Mouse (Mus musculus) c-Kit-negative CD71-positive TER-119-positive erythroid progenitor cells, embryonic 14.5 days (primary cell): Measurements from ENCODE around the gene Rtn3.

Source experiments
- DNase-seq: peaks from one replicate; pipeline ENCODE4 v3.0.0-alpha.2; 2013; ENCODE audit warnings: low read depth, low spot score

Rtn3 gene

GRCm38 (mm10) chr19:7487680-7488079 is 4.6 kb upstream of the Rtn3 start:
- no peak for DNase-seq

GRCm38 (mm10) chr19:7484076-7484475 is 995 bp upstream of the Rtn3 start:
- no peak for DNase-seq

GRCm38 (mm10) chr19:7483512-7483882 is 416 bp upstream of the Rtn3 start:
- DNase-seq: peak; percentile 58

- DNase-seq: no peak
These were observed 849 bp downstream of the Rtn3 start for GRCm38 (mm10) chr19:7482266-7482598.

- no peak for DNase-seq
These were observed 1.4 kb downstream of the Rtn3 start for GRCm38 (mm10) chr19:7481541-7482265.

- no peak for DNase-seq
These were observed 3.3 kb downstream of the Rtn3 start for GRCm38 (mm10) chr19:7479751-7480248.

GRCm38 (mm10) chr19:7470643-7471042 is 12.4 kb downstream of the Rtn3 start:
- no peak for DNase-seq

GRCm38 (mm10) chr19:7467915-7468314 is 15.2 kb downstream of the Rtn3 start:
- DNase-seq: no peak

GRCm38 (mm10) chr19:7459370-7459769 is 23.7 kb downstream of the Rtn3 start:
- no peak for DNase-seq

- DNase-seq: no peak
These were observed 24.2 kb downstream of the Rtn3 start for GRCm38 (mm10) chr19:7458901-7459300.

GRCm38 (mm10) chr19:7456803-7457202 is 26.3 kb downstream of the Rtn3 start:
- no peak for DNase-seq

- no peak for DNase-seq
These were observed 37.5 kb downstream of the Rtn3 start for GRCm38 (mm10) chr19:7445596-7445995.

- DNase-seq: no peak
These were observed 38.0 kb downstream of the Rtn3 start for GRCm38 (mm10) chr19:7445105-7445504.

- DNase-seq: no peak
These were observed 41.6 kb downstream of the Rtn3 start for GRCm38 (mm10) chr19:7441493-7441892.

GRCm38 (mm10) chr19:7438295-7438694 is 44.8 kb downstream of the Rtn3 start:
- DNase-seq: no peak

GRCm38 (mm10) chr19:7436061-7436970 is 46.8 kb downstream of the Rtn3 start:
- DNase-seq: no peak

- no peak for DNase-seq
These were observed 48.2 kb downstream of the Rtn3 start for GRCm38 (mm10) chr19:7434887-7435286.

- no peak for DNase-seq
These were observed 57.7 kb downstream of the Rtn3 start for GRCm38 (mm10) chr19:7425398-7425775.

- no peak for DNase-seq
These were observed 58.3 kb downstream of the Rtn3 start for GRCm38 (mm10) chr19:7424590-7425397.

GRCm38 (mm10) chr19:7424131-7424530 is 59.0 kb downstream of the Rtn3 start:
- DNase-seq: no peak

- no peak for DNase-seq
These were observed 59.4 kb downstream of the Rtn3 start for GRCm38 (mm10) chr19:7423656-7424030.

- no peak for DNase-seq
These were observed 59.9 kb downstream of the Rtn3 start for GRCm38 (mm10) chr19:7423028-7423655.
